Mouse (Mus musculus): ENCODE measurements around the gene Sept7. TPM values are rescaled to one million over a fixed set of nuclear protein-coding genes. Genes with fewer than 3 reads are reported as not detected.

Gene Sept7
- polyA plus RNA-seq, 1 experiment from 2014 or later = 170 TPM

DNA sequence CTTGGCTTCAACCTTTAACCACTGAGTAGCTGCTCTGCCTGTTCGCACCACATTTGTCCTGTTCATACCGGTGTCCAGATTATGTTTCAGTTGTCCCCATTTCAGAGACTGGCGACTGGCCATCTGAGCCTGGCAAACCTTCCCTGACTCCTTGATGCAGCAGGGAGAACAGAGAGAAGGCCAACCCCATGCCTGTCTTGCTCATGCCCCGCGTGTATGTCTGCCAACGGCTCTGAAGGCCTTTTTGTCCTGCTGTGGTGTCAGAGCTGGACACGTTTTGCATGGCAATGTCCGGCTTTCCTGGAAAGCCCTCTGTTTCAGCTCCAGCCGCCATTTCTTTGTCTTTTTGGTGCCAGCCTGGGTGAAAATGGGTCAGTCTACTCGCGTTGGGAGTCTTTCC is 103.6 kb downstream of the Sept7 start:
- no peak for TF ChIP-seq CTCF (IDR thresholded peaks at IDR 0.05)
- in situ Hi-C loops (cut with MboI; ENCODE audit: low pct_unique_long_range_greater_than_20kb) = no loop called here
- ChIA-PET CTCF (no interaction called here), POLR2A (interaction anchor here (0.6 kb wide), 1 partner anchor 24 kb away, joined by 4 read pairs; no protein-coding TSS in a partner anchor)
- ATAC-seq (no peak), DNase-seq (ENCODE audit: low read depth, low spot score) (no peak)
- peaks cover 4% of the 10 kb centered on the region for H3K27me3 ChIP-seq

DNA sequence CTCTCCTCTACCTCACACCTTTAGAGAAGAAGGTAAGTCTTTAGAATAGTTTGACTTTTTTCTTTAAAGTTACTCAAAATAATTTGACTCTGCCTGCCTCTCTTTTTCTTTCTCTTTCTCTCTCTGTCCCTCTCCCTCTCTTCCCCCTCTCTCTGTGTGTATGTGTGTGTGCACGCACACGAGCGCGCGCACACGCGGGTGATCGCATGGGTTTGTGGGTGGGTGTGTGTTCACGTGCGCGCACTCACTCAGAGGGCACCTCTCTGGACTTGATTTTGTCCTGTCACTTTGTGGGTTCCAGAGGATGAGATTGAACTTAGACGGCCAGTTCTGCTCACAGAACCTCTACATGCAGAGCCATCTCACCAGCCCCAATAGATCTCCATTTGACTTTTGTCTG is 105.3 kb downstream of the Sept7 start:
- ATAC-seq (no peak), DNase-seq (ENCODE audit: low read depth, low spot score) (no peak)
- no peak for TF ChIP-seq CTCF (IDR thresholded peaks at IDR 0.05)
- ChIA-PET POLR2A (no interaction called here), CTCF (no interaction called here)
- peaks cover 4% of the 10 kb centered on the region for H3K27me3 ChIP-seq
- in situ Hi-C loops (cut with MboI; ENCODE audit: low pct_unique_long_range_greater_than_20kb) = no loop called here

DNA sequence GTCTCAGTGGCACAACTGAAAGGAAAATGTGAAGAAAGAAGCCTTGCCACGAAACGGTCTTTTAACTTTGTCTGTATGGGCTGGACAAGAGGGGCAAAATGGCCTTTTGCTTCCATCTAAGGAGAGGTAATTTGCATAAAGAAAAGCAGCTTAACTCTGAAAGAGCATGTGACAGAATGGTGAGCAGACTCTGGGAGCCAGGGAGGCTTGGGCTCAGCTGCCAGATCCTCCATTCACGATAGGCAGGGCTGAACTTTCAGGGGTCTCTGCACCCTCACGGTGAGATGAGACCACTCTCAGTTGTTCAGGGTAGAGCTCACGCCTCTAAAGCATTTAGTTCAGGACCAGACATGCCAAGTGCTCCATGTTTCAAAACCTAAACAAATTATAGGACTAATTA is 105.8 kb downstream of the Sept7 start:
- peaks cover 4% of the 10 kb centered on the region for H3K27me3 ChIP-seq
- DNase-seq (ENCODE audit: low read depth, low spot score) = no peak
- CTCF ChIA-PET = no interaction called here
- in situ Hi-C loops (cut with MboI; ENCODE audit: low pct_unique_long_range_greater_than_20kb) = no loop called here
- POLR2A ChIA-PET = no interaction called here
- TF ChIP-seq CTCF (IDR thresholded peaks at IDR 0.05) = no peak
- no peak for ATAC-seq

Other genes starting within 250 kb of the Sept7 start
- gene Gm10181, start 163.0 kb upstream of the Sept7 start, polyA plus RNA-seq (2021) = not detected
- gene Herpud2, start 100.6 kb upstream of the Sept7 start, polyA plus RNA-seq (2021) = 38.8 TPM
- gene Eepd1, start 229.1 kb downstream of the Sept7 start, polyA plus RNA-seq (2021) = 1.8 TPM

Measured in Patski (cell line).